Mouse (Mus musculus): Measurements from ENCODE around the gene Megf11.

Megf11 gene

DNA sequence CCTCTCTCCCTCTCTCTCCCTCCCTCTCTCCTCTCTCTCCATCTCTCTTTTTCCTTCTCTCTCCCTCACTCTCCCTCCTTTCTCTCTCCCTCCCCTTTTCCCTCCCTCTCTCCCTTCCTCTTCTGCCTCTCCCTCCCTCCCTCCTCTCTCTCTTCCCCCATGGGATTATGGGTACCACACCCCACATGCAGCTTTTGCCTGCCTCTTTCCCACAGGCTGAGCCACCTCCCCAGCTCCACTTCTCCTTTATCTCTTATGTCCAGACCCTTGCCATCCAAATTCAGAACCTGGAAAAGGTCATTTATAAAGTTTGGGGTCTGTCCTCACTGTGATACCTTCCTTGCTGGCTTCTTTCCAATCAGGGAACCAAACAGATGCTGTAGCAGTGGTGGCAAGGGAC lies 180.5 kb downstream of the Megf11 start:
- no peak for DNase-seq (ENCODE audit: low spot score)

DNA sequence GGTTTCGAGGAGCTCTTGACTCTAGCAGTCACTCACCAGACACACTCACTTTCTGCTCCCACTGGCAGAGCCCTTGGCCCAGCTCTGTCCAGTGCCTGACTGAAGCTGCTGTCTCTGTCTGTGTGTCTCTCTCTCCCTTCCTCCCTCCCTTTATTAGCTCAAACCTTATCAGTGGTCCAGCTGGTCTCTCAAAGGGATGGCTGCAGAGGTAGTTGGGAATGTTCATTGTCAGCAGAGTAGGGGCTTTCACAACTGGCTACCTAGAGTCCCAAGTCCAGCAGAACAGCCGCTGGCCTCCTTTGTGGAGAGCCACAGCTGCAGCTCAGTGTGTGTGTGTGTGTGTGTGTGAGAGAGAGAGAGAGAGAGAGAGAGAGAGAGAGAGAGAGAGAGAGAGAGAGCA lies 180.9 kb downstream of the Megf11 start:
- no peak for DNase-seq (ENCODE audit: low spot score)

DNA sequence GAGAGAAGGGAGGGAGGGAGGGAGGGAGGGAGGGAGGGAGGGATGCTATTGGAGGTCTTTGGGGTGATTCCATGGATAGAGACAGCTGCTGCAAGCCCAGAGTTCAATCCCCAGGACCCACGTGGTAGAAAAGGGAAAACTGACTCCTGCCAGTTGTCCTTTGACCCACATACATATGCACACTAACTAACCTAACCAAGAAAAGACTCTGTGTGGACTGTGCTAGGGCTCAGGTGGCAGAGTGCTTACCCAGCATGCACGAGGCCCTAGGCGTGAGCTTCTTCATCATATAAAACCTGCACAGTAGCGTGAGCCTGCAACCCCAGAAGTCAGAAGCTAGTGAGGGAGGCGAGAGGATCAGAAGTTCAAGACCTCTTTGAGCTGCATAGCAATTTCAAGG lies 182.1 kb downstream of the Megf11 start:
- no peak for DNase-seq (ENCODE audit: low spot score)

DNA sequence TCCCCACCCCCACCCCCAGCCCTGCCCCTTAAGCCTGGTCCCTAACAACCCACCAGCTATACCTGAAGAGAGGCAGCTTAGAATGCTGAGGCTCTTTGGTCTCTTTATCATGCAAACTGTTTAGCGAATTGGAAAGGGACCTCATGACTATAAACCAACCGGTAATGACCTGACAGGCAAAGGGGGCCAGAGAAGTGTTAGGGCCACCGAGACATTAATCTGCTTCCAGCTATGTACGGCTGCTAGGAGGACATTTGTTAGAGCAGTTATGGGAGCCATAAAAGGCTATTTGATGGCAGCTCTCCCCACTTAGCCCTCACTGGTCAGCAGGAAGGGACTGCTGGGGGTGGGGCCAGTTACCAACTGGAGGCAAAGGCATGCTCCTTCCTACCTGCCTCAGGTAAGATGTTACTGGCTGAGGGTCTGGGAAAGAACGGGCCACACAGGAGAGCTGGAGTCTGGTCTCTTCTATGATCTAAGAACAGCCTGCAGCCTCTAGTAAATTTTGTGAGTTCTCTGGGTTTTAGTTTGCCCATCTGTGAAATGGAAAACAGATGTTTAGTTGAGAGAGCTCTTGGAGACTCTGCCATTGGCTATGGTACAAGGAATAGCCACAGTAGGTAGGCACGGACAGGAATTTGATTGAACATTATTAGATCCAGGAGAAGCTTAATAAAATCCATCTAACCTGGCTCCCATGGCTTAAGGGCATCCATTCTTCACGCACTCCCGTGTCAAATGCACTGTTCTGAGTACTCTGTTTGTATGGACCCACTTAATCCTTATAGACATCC lies 183.2 kb downstream of the Megf11 start:
- no peak for DNase-seq (ENCODE audit: low spot score)

DNA sequence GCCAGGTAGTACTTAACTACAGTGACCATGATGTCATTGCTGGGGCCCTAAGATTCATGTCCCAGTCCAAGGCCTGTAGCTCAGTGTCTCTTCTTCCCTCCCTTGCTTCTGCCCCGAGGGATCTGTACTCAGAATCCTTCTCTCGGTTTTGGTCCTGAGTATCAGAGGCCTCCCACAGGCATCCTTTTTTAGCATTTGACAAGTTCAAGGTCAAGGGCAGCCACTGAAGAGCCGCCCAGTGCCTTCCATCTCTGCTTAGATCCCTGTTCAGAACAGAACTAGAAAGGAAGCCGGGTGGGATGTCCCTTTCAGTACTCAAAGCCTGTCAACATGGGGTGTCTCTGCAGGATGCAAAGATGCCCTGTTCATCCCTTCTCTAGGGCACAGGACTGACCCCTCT lies 185.0 kb downstream of the Megf11 start:
- DNase-seq (ENCODE audit: low spot score), result no peak

DNA sequence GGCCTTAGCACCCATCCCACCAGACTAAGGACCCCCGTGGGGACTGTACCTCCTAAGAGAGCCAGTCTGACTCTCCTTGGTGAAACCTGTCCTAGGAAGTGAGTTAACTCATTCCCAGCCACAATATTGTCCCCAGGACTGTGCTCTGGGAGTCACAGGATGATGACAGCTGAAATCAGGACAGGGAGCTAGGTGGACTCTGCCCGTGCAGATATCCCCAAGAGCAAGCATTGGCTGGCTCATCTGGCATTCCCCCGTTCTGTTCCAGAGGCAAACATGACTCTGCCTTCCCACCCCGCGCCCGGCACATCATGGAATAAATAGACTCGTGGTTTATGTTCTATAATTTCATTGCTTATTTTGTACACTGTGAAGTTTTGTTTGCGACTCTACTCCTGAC lies 185.7 kb downstream of the Megf11 start:
- DNase-seq (ENCODE audit: low spot score), result no peak

DNA sequence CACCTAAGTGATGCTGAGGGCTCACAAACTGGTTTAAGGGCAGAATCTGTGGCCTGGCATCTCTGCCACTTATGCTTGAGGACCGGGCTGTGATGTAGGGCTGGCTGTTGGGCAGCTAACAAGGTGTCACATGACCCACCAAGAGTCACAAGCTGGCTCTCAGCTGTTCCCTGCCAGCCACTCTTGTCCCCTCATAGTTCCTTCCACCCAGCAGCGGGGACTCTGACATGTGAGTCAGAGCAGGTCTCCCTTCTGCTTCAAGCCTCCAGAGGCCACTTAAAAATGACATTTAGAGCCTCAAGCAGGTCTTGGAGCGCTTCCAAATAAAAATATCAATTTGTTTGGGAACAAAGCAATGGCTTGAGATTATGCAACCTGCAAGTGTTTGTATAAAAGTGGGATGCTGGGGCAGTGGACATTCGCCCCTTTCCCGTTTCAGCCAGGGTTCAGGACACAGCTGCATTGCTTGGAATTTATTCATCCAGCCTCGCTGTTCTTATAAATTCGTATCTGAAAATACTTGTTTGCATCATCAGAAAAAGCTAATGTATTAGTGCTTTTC lies 187.3 kb downstream of the Megf11 start:
- DNase-seq (ENCODE audit: low spot score), result no peak

DNA sequence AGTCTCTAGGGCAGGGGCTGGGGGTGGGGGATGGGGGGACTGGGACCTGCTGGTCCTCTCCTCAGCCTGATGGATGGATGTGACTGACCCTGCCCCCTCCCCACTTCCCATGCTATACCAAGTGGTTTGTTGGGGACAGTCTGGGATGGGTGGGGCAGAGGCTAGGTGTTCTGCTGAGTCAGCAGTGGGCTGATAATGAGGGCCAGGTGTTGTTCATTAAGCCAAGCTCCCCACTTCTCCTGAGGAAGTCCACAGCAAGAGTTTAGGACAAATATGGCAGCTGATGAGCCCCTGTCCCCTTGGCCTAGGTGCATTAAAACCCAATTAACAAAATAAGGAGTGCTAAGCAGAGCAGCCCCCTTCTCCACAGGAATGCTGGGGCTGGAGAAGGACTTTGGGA lies 190.2 kb downstream of the Megf11 start:
- DNase-seq (ENCODE audit: low spot score), result no peak

DNA sequence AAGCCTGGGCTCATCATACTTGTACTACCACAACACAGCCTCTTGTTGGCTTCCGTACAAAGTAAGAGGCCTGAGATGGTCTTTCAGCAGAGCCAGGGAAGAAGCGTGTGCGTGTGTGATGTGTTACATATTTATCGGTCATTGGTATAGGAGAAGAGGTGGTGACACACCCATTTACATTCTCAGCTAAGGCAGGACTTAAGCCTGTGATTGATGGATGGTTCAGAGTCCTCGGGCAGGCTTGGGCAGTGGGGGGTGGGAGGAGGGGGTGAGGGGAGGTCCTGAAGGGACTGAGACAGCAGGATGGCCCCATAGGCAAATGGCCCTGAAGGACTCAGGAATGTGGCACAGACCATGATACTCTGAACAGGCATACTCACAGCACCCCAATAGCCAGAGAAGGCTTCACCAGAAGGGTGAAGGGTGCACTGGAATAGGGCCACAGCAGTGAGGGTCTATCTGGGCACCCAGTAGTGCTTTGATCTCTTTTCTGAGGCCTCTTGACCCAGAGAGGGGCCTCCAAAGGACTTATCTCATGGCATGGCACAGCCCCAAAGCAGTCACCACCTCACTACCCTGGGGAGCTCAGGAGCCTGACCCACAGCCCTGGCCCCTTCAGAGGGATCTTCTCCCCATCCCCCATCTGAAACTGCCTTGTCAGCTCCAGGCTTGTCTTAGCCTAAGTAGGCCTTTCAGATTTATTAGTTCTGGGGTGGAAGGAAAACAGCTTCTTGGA lies 190.9 kb downstream of the Megf11 start:
- no peak for DNase-seq (ENCODE audit: low spot score)

DNA sequence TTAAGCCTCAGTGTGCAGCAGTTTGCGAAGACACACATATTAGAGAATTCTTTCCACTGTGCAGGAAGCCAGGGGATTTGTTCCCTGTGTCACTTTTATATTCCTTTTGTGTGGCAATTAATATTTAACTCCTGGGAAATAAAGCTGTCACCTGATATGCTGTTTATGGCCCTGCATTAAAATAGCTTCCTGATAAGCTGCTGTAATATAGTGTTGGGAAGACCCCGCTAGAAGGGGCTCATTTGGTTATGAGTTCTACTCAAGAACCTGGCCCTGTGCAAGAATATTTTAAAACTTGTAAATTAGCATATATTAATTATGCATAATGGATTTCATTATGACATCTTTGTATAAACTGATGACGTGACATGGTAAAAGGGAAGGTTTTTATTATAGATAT lies 191.7 kb downstream of the Megf11 start:
- no peak for DNase-seq (ENCODE audit: low spot score)

DNA sequence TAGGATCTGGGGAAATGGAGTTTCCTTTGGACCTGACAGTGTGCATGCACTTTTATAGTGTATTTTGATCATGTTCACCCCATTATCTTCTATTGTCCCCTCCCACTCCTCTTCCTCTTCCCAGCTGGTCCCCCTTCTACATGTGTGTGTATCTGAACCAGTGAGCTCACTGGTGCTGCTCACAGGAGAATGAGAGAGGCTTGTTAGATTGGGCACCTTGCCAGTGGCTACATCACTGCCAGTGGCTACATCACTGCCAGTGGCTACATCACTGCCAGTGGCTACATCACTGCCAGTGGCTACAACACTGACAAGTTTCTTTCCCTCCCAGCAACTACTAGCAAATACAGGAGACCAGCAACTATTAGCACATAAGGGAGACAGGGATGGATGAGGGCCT lies 192.6 kb downstream of the Megf11 start:
- no peak for DNase-seq (ENCODE audit: low spot score)

DNA sequence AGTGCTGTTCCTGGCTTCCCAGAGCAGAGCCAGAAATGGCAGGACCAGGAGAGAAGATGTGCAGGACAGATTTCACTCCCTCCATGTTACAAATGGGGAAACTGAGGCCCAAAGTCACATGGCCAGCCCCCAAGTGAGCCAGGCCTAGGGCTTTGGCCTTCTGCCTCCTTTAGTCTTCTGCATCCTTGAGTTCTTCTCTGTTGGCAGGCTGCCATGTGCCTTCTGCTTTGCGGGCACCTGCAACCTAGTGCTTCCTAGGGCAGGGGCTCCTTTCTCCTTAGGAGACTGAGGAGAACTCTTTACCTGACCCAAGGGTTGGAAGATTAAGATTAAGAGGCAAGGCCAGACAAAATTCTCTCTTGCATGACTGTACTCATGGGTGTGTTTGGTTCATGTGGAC lies 193.9 kb downstream of the Megf11 start:
- no peak for DNase-seq (ENCODE audit: low spot score)

DNA sequence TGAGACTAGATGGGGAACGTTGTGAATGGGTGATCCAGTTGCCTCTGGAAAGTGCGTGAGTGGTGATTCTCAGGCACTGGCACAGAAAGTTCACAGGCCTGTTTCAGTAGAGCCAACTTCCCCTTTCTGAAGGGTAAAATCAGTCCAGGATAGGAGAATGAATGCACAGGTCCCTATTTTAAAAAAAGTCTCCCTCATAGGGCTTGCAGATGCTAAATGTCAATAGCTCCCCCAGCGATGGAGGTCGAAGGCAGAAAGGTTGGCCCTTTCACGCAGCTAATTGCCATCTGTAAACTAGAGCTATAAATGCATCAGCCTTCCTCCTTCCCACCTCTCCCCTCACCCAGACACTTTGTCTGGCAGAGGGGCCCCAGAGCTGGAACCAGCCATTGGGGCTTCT lies 200.9 kb downstream of the Megf11 start:
- DNase-seq (ENCODE audit: low spot score), result no peak

DNA sequence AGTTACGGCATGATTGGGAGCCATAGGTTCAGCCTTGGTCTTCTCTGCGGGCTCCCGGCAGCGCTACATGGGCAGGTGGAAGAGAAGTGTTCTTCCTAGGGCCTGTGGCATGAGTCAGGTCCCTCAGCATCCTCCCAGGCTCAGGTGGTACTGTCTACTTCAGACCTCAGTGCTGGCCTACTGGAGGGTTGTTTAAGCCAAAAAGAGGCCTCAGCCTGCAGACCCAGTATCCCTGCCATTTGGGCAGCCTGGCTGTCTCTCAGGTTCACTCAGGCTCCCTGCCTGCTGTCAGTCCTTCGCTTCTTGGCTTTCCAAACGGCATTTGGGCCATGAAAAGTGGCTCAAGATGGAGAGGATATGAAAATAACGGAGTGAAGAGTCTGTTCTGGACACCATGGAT lies 202.6 kb downstream of the Megf11 start:
- DNase-seq (ENCODE audit: low spot score), result no peak

DNA sequence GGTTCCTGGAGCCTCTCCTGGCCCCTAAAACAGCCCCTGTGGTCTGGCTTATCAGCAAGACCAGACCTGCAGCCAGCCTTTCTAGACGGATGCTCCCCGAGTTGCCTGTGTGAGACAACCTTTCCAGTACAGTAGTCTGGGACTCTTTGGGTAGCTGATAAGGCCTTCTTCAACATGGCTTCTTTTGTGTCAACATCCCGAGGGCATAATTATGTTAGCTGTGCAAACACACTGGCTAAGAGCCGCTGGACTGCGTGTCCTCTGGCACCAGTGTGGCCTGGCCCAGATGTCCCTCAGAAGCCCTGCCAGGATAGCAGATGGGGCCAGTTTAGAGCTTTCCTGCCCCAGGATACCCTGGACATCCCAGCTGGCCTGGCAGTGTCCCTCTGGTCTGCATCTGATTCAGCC lies 205.2 kb downstream of the Megf11 start:
- no peak for DNase-seq (ENCODE audit: low spot score)

DNA sequence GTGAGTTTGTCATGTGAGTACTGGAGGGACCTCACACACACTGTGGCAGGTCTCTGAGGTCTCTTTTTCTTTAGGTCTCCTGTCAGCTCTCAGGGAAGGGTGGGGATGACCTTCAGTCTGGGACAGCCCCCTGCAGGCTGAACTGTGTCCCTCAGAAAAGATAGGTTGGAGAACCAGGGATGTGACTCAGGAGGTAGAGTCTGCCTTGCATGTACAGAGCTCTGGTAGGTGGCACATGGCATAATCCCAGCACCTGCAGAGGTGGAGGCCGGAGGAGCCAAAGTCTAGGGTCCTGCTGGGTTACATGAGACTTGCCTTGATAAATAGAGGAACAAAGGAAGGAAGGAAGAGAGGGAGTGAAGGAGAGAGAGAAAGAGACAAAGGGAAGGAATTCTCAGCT lies 206.0 kb downstream of the Megf11 start:
- DNase-seq (ENCODE audit: low spot score), result no peak

DNA sequence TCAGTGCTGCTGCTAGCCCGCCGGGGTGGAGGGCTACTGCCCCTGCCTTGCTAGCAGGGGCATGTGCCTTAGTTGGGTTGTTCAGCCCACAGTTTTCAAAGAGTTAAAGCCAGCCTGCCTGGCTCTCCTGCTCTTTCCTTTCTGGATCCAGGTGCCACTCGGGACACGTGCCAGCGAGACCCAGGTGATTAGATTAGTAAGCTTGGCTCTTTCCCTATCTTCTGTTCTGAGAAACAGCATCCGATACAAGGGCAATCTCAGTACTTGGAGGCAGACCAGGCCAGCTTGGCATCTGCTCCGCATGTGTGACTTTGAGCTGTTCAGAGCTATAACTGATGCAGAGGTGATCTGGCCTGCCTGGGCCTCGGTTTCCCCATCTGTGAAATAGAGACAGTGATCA lies 209.0 kb downstream of the Megf11 start:
- DNase-seq (ENCODE audit: low spot score), result no peak

DNA sequence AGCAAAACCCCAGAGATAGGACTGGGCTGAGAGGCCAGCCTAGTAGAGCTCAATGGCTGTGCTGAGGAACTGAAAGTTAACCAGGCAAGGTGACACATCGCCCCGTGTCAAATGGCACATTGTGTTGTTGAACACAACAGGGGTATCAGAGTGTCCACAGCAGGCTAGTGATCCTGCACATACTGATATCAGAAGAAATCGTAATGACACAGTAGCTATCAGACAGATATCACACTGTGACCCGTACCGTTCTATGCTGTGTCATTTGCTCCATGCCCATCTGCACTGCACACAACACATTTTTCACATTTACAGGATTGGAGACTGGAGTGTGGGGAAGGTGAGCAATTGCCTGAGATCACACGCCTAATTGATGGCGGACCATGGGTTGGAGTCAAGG lies 213.0 kb downstream of the Megf11 start:
- DNase-seq (ENCODE audit: low spot score), result no peak

DNA sequence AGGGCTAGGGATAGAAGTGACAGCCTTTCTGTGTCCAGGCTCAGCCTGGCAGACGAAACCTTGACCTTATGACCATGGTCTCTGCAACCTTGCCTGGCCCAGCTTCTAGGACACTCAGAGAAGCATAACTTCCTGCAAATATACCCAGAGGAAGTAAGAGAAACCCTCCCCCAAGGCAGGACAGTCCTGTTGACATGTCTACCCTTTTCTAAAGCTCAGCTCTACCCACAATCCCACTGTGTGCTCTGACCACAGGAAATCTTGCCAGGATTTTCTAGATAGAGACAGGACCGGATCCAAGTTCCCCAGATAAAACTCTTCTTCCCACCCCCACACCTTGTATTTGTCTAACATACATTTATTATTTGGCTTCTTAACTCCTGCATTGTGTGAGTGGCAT lies 215.3 kb downstream of the Megf11 start:
- DNase-seq (ENCODE audit: low spot score), result no peak

DNA sequence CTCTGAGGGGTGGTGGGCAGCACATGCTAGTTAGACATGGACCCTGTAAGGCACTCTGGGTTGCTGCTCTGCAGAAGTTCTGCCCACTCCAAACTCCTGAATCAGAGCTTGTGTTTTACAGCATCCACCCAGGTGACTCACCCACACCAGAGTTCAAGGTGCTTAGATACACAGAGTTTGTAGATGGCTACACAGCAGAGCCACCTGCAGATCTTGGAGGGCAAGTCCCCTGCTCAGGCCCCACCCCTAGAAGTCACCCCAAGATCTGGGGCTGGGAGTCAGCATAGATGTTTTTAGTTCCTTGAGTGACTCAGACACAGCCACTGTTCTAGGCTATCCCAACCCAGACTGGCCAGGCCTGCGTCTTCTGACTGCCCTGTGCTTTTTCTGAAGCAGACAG lies 217.5 kb downstream of the Megf11 start:
- DNase-seq (ENCODE audit: low spot score), result no peak

DNA sequence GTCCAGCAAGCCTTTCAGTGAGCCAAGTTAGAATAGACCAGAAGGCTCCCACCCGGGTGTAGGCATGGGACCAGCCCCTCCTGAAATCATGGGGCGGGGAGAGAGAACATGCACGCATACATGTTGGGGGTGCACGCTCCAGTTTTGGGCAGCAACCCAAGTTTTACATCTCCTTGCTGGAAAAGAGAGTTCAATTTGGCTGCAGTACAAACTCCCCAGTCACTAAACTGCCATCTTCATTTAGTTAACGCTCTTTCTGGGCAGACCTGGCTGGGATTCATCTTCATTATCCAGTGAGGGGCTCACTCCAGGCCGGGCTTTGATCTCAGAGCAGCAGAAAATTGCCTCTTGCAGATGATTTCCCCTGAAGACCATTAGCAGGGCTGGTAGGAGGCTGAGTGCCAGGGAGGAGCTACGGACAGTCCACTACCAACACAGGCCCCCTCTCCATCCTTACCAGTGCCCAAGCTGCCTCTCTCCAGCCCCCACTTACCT lies 218.8 kb downstream of the Megf11 start:
- no peak for DNase-seq (ENCODE audit: low spot score)

DNA sequence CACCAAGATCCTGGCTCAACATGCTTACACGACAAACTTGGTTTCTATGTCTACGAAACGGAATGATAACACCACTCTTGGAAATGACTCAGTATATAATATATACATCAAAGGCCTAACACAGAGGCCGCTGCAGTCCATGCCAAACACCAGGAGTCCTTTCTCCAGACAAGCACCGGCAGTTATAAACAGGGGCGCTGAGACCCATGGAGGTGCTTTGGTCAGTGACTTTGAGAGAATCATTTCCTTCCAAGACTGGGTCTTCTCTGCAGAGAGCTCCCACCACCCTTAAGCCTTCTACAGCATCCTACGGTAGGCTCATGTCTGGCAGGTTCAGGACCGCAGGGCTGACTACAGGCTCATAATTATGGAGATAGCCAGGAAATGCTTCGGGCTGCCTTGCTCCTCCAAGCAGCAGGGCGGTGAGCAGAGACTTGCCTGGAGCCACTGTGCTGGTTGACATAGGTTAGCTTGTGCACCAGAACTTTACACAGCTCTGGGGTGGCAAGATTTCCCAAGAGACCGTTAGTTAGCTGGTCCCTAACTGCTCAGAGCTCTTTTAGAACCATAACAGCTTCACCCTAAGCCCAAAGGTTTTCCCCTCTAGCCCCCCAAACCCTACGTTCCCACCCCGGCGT lies 219.8 kb downstream of the Megf11 start:
- DNase-seq (ENCODE audit: low spot score), result no peak
